Mouse (Mus musculus) E14TG2a.4 (cell line): ENCODE results near the gene Gm10642.

Experiments used
- H3K27me3 ChIP-seq: 2 replicates; pipeline ENCODE4 v1.6.1; 2014; ENCODE audit warnings: low read length, control low read depth; ENCODE audit not compliant: insufficient read depth
- H3K36me3 ChIP-seq: 2 replicates; pipeline ENCODE4 v1.6.1; 2014; ENCODE audit warnings: low read length, control low read depth; ENCODE audit not compliant: insufficient read depth
- H3K4me1 ChIP-seq: replicated peaks from 2 replicates; pipeline ENCODE4 v1.6.1; 2014; ENCODE audit warnings: low read depth, low read length, control low read depth
- H3K4me3 ChIP-seq: replicated peaks from 2 replicates; pipeline ENCODE4 v1.5.1; 2014; ENCODE audit warnings: mild to moderate bottlenecking, low read length
- H3K9me3 ChIP-seq: 2 replicates; pipeline ENCODE4 v1.6.1; 2014; ENCODE audit warnings: low read length, control low read depth
- CTCF ChIP-seq: conservative IDR thresholded peaks from 2 replicates; pipeline ENCODE4 v1.5.1; 2014; ENCODE audit warnings: low read length
- NANOG ChIP-seq: IDR thresholded peaks from 2 replicates; pipeline ENCODE4 v1.6.1; 2014; ENCODE audit warnings: borderline replicate concordance, low read length, mixed read lengths
- POU5F1 ChIP-seq: IDR thresholded peaks from 2 replicates; pipeline ENCODE4 v1.6.1; 2014; ENCODE audit warnings: low read length, borderline replicate concordance

Gene Gm10642

DNA sequence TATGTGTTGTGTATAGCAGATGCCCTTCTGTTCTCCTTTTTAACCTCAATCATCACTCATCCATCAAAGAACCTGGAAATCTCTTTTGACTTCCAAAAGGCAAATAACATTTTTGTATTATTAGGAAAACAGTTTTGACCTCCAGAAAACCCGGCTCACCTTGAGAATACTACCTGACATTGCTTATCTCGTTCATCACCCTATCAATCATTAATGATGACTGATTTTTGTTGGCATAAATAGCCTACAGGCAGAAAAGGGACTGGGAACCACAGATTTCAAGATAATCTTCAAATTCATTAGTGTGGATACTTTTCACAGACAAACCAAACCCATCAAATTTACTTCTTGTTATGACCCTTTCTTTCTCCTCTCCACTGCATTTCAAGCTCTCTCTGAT, 2.2 kb upstream of the Gm10642 start:
- Histone ChIP-seq H3K4me3 (no peak overlapping the region), H3K27me3 (peaks cover 21% of the 10 kb centered on the region), H3K4me1 (peaks cover 6% of the 10 kb centered on the region; the same call in 1 of the 2 replicates), H3K9me3 (no peaks in the 10 kb centered on the region), H3K36me3 (no peaks in the 10 kb centered on the region)
- TF ChIP-seq CTCF, result no peak
- no peak for TF ChIP-seq POU5F1
- TF ChIP-seq NANOG, result no peak

DNA sequence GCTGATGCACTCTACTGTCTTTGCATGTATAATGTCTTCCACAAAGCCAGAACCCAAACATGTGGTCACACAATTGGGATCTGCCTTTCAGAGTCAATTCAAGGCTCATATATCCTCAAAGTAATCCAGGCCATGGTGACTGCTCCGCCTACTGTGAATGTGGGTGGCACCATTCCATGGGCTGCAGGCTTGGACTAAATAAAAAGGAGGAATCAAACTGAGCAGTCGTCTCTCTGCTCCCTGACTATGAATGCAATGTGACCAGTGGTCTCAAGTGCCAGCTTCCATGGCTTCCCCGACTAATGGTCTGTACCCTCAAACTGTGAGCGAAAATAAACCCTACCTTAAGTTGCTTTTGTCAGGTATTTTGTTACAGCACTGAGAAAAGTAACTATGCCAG, 1.6 kb upstream of the Gm10642 start:
- H3K36me3 ChIP-seq, result no peaks in the 10 kb centered on the region
- no peak overlapping the region for H3K4me3 ChIP-seq
- TF ChIP-seq POU5F1 (no peak), NANOG (no peak), CTCF (no peak)
- peaks cover 21% of the 10 kb centered on the region for H3K27me3 ChIP-seq
- peaks cover 6% of the 10 kb centered on the region; the same call in 1 of the 2 replicates for H3K4me1 ChIP-seq
- H3K9me3 ChIP-seq, result no peaks in the 10 kb centered on the region

DNA sequence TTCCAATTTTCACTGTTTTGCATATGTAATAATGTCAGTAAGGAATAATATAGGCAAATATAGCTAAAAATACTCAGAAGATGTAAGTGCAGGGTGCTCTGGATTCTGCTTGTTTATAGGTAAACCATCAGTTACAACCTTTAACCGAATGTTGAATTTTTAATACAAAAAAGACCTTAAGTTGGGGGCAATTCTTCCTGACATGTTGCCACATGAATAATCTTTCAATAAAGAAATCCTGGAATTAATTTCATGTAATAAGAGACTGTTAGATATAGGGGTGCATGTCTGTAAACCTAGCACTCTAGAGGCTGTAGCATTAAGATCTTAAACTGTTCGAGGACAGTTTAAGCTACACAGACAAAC, 304 bp upstream of the Gm10642 start:
- TF ChIP-seq CTCF (no peak), POU5F1 (no peak), NANOG (no peak)
- peaks cover 6% of the 10 kb centered on the region; the same call in 1 of the 2 replicates for H3K4me1 ChIP-seq
- H3K27me3 ChIP-seq, result peaks cover 21% of the 10 kb centered on the region
- H3K9me3 ChIP-seq, result no peaks in the 10 kb centered on the region
- H3K4me3 ChIP-seq, result peak overlapping the region; percentile 92
- H3K36me3 ChIP-seq, result no peaks in the 10 kb centered on the region

DNA sequence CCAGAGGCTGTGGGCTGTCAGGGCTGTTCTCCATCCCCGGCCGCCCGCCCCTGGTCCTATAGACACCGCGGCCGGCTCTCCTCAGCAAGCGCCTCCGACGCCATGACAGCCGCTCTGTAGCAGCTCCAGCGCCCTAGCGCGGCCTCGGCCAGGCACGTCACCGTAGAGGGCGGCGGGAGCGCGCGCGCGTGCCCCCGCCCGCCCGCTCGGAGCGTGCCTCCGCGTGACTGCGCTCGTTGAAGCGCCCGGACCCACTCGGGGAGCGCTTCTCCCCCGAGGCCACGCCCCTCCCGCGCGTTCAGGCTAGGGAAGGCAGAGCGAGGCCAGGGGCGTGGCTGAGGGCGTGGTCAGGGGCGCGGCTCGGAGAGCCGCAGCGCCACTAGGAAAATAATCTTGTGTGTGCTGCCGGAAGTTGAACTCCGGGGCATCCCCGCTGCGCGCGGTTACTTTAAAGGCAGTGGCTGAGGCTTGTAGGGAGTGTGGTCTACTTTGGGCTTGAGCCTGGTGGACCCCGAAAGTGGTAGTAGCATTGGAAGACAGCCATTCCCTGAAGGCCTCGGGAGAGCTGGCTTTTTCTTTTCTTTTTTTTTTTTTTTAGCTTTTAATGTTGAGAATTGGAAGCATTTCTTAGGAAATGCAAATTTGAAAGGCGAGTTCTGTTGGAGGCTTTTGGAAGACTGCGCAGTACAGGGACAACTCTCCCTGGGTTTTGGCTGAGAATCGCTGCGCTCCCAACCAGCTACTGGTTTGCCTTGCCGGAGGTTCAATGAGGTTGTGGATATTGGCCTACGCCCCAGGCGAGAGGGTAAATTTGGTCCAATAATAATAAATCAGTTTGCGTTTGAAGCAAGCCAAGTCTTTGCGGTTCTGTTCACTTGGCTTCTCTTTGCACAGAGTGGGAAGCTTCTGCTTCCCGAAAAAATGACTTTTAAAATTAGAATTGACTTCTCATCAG, 1.2 kb downstream of the Gm10642 start, which contains the start of gene Mindy2:
TSS of gene Mindy2 (minus strand) at position 162 of the 955 bp plus-strand sequence.
- H3K36me3 ChIP-seq, result no peaks in the 10 kb centered on the region
- H3K4me1 ChIP-seq, result peaks cover 6% of the 10 kb centered on the region; the same call in 1 of the 2 replicates
- H3K9me3 ChIP-seq, result no peaks in the 10 kb centered on the region
- no peak for TF ChIP-seq POU5F1
- TF ChIP-seq CTCF, result no peak
- TF ChIP-seq NANOG, result no peak
- peak within 1 kb of the TSS; percentile 92 for H3K4me3 ChIP-seq
- H3K27me3 ChIP-seq, result peaks cover 21% of the 10 kb centered on the region

DNA sequence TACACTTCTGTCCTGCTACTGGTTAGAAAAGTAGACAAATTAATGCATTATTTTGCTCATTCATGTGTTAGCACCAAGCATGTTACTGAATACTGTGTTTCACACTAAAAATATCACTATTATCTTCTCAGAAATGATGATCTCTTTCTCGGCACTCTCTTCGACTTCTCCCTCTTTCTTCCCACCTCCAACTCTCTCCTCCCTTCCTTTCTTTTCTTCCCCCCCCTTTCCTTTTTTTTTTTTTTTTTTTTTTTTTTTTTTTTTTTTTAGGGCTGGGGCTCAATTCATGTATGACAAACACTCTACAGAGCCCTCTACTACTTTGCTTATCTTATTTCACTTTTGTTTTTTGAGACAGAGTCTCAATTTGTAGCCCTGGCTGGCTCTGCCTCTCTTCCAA, 2.2 kb downstream of the Gm10642 start:
- TF ChIP-seq POU5F1, result no peak
- TF ChIP-seq CTCF, result no peak
- TF ChIP-seq NANOG, result no peak
- Histone ChIP-seq H3K4me3 (no peak overlapping the region), H3K36me3 (no peaks in the 10 kb centered on the region), H3K9me3 (no peaks in the 10 kb centered on the region), H3K4me1 (peaks cover 6% of the 10 kb centered on the region; the same call in 1 of the 2 replicates), H3K27me3 (peaks cover 18% of the 10 kb centered on the region)

DNA sequence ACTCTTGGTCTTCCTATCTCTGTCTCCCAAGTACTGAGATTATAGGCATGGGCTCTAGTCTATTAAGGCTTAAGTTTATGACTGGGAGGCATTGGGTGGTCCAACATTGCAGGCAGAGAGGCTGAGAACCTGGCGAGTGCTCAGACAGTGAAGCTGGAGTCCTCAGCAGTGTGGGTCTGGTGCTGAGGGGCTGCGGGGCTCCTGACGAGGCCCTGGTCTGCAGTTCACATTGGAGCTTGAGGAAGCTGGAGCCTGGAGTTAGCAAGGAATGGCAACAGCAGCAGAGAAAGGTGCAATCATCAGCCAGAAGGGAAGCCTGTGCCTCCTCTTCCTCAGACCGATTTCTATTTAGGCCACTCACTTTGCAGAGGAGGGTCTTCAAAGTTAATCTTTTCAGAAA, 8.8 kb downstream of the Gm10642 start:
- Histone ChIP-seq H3K4me1 (peaks cover 3% of the 10 kb centered on the region; the same call in 1 of the 2 replicates), H3K27me3 (peaks cover 10% of the 10 kb centered on the region; the same call in 1 of the 2 replicates), H3K4me3 (no peak overlapping the region), H3K9me3 (0 out of 2 replicates have a peak, but pooled peaks cover 2% of the 10 kb centered on the region), H3K36me3 (no peaks in the 10 kb centered on the region)
- no peak for TF ChIP-seq NANOG

DNA sequence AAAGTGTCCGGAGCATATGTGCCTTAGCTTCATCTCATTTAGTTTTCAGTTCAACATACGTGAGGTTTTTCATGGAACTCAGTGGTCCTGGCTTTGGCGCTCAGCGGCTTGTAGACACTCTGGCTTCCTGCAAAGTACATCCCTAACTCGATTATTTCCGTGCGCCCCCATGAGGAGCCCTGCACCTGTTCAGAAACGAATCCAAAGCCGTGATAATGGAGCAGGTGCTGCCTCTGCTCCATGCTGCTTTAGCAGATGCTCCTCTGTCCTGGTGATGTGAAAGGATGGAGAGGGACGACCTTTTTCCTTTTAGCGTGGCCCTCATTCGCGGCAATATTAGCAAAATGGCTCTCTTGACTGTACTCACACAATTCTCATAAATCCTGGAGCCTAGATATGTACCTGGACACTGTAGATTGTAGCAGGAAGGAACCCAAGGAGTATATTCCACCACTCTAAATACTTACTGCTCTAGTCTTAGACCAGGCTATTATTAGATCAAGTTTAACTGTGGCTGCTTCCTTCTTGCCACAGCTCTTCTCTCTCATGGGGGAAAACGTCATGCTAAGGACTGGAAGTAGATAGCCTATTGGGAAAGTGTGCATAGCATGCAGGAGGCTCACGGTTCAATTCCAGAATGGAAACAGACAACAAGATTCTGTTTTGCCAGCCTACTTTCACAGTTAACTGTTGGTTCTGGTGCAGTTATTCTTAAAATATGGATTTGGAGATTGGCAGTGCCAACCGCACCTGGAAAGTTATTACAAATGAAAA, 9.5 kb downstream of the Gm10642 start:
- Histone ChIP-seq H3K36me3 (no peaks in the 10 kb centered on the region), H3K9me3 (0 out of 2 replicates have a peak, but pooled peaks cover 2% of the 10 kb centered on the region), H3K27me3 (peaks cover 10% of the 10 kb centered on the region; the same call in 1 of the 2 replicates), H3K4me3 (no peak overlapping the region), H3K4me1 (peaks cover 3% of the 10 kb centered on the region; the same call in 1 of the 2 replicates)
- no peak for TF ChIP-seq NANOG
- TF ChIP-seq POU5F1, result no peak
- TF ChIP-seq CTCF, result no peak

DNA sequence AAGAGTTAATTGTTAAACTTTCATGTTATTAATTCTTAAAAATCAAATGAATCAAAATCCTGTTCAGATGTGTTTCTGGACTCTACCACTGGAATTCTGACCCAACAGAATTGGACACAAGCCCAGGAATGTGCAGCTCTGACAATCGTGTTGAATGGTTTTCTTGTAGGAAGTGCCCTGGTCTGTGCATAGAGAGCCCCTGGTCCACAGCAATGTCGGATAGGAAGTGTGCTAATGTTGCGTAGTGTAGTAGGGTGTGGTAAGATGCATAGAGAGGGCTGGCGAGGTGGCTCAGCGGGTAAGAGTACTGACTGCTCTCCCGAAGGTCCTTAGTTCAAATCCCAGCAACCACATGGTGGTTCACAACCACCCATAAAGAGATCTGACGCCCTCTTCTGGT, 10.8 kb downstream of the Gm10642 start:
- Histone ChIP-seq H3K4me3 (no peak overlapping the region), H3K36me3 (no peaks in the 10 kb centered on the region), H3K27me3 (peaks cover 10% of the 10 kb centered on the region; the same call in 1 of the 2 replicates), H3K9me3 (0 out of 2 replicates have a peak, but pooled peaks cover 2% of the 10 kb centered on the region), H3K4me1 (peaks cover 3% of the 10 kb centered on the region; the same call in 1 of the 2 replicates)
- TF ChIP-seq CTCF (no peak), NANOG (no peak)
